Mouse (Mus musculus): ENCODE results near the gene Col28a1. TPM values are rescaled to one million over a fixed set of nuclear protein-coding genes. Genes with fewer than 3 reads are reported as not detected.

Col28a1 gene
- polyA plus RNA-seq, 1 experiment, result not detected

DNA sequence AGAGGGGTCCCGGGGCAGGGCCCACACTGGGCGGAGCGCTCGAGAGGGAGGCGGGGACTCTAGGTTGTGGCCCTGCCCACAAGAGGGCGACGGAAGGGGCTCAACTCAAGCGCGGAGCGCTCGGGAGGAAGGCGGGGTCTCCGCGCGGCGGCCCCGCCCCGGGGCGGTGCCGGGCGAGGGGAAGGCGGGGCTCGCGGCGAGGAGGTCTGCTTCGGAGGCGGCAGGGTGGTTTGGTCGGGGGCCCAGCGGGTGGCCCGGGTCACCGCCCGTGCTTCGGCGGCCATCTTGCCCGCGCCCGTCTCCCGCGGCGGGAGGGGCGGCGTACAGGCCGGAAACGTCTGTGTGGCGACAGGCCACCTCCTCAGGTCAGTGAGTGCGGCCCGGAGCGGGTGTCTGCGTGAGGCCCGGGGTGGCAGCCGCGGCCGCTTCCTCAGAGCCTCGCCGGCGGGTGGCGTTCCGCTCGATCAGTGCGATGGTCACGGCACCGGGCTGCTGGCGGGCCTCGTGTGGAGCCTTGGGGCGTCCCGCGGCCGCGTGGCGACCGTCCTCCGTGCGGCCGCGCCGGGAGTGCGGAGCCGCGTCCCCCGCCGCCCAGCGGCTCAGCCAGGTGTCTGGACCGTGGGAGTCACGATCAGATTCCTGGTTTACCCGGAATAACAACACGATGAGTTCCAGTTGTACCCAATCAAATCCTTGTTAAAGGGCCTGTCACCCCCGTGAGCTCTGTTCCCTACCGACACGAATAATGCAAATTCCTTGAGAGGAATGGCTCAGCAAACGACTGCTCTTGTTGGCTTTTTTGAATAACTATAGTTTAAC lies 16.8 kb upstream of the Col28a1 start, which contains the start of gene Mios:
TSS of gene Mios (plus strand) at position 176 of the 819 bp plus-strand sequence.
- no peaks in the 10 kb centered on the region for H3K36me3 ChIP-seq (ENCODE audit: control insufficient read depth, insufficient read depth)
- peak within 1 kb of the TSS; percentile 90 for H3K4me2 ChIP-seq (ENCODE audit: low read depth)
- peaks cover 21% of the 10 kb centered on the region for H3K79me2 ChIP-seq (ENCODE audit: control insufficient read depth, insufficient read depth)
- TF ChIP-seq TCF12 (IDR thresholded peaks at IDR 0.05; ENCODE audit: insufficient read depth, poor library complexity, severe bottlenecking), result no peak
- no peak for TF ChIP-seq E2F4 (IDR thresholded peaks at IDR 0.05; ENCODE audit: insufficient read depth)
- TF ChIP-seq POLR2A (IDR thresholded peaks at IDR 0.05; ENCODE audit: insufficient read length, low read depth), result peak; percentile 77
- TF ChIP-seq REST (IDR thresholded peaks at IDR 0.05; ENCODE audit: insufficient read depth, insufficient read length), result no peak
- TF ChIP-seq MYOG (IDR thresholded peaks at IDR 0.05; ENCODE audit: control insufficient read depth in 1 of 3, insufficient read depth in 1 of 3, insufficient read length in 2 of 3, low read depth in 2 of 3), result peak in 1 of 3 experiments; percentile 7
- TF ChIP-seq TCF3 (IDR thresholded peaks at IDR 0.05; ENCODE audit: insufficient read length, low read depth), result peak; percentile 2
- TF ChIP-seq POLR2AphosphoS2 (IDR thresholded peaks at IDR 0.05; ENCODE audit: insufficient read length, low read depth), result peak; percentile 71
- peak within 1 kb of the TSS; percentile 35 for H3K4me3 ChIP-seq
- peak within 1 kb of the TSS; percentile 80 for H3ac ChIP-seq (ENCODE audit: control insufficient read depth, insufficient read length)
- H3K27me3 ChIP-seq (ENCODE audit: control insufficient read depth, insufficient read depth, insufficient read length), result no peaks in the 10 kb centered on the region

DNA sequence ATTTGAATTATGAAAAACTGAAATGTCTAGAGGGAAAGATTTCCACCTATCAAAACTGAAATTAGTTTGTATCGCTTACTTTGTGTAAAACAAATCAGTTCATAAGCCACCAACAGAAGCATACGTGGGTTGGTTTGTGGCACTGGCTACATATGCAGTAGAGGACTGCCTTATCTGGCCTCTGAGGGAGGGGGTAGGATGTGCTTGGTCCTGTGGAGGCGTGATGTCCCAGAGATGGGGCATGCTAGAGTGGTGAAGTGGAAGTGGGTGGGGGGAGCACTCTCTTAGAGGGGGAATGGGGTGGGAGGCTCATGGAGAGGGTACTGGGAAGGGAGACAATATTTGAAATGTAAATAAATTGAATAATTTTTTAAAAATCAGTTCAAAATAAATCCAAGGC lies 2.5 kb downstream of the Col28a1 start:
- Histone ChIP-seq H3K79me2 (ENCODE audit: control insufficient read depth, insufficient read depth) (no peaks in the 10 kb centered on the region), H3K4me3 (no peak overlapping the region)
- TF ChIP-seq SRF (IDR thresholded peaks at IDR 0.05; ENCODE audit: control insufficient read depth, insufficient read length, low read depth) (no peak), REST (IDR thresholded peaks at IDR 0.05; ENCODE audit: insufficient read depth, insufficient read length) (no peak)

DNA sequence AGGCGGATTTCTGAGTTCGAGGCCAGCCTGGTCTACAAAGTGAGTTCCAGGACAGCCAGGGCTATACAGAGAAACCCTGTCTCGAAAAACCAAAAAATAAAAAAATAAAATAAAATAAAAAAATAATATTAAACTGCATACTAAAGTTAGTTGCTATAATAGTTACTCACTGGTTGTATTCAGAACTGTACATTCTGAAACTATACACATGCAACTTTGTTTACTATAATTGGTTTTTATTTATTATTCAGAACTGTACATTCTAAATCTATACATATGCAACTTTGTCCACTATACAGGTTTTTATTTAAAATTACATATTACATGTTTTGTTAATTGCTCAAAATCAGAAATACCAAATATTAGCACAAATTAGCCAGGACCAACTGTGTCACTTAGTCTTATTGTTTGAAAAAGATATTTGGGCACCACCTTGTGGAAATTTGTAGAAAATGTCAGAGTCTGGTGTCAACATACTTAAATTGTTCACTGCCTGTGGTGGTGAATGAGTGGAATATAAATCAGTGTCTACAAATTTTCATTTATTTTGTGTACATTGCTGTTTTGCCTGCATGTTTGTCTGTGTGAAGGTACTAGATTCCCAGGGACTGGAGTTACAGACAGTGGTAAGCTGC lies 3.7 kb downstream of the Col28a1 start:
- TF ChIP-seq TCF3 (IDR thresholded peaks at IDR 0.05; ENCODE audit: insufficient read length, low read depth) (no peak), POLR2A (IDR thresholded peaks at IDR 0.05; ENCODE audit: insufficient read length, low read depth) (no peak), E2F4 (IDR thresholded peaks at IDR 0.05; ENCODE audit: insufficient read depth) (no peak), SRF (IDR thresholded peaks at IDR 0.05; ENCODE audit: control insufficient read depth, insufficient read length, low read depth) (no peak), MYOG (IDR thresholded peaks at IDR 0.05; ENCODE audit: control insufficient read depth in 1 of 3, insufficient read depth in 1 of 3, insufficient read length in 2 of 3, low read depth in 2 of 3) (no peak), MYOD1 (IDR thresholded peaks at IDR 0.05; ENCODE audit: control insufficient read depth in 1 of 3, insufficient read length in 2 of 3, low read depth in 2 of 3) (no peak), MAX (IDR thresholded peaks at IDR 0.05; ENCODE audit: low read depth) (no peak), REST (IDR thresholded peaks at IDR 0.05; ENCODE audit: insufficient read depth, insufficient read length) (no peak), USF1 (IDR thresholded peaks at IDR 0.05; ENCODE audit: low read depth) (no peak), POLR2AphosphoS2 (IDR thresholded peaks at IDR 0.05; ENCODE audit: insufficient read length, low read depth) (no peak), TCF12 (IDR thresholded peaks at IDR 0.05; ENCODE audit: insufficient read depth, poor library complexity, severe bottlenecking) (no peak), CEBPB (IDR thresholded peaks at IDR 0.05; ENCODE audit: insufficient read depth, poor library complexity, severe bottlenecking) (no peak)
- H3ac ChIP-seq (ENCODE audit: control insufficient read depth, insufficient read length), result no peak overlapping the region
- H3K79me2 ChIP-seq (ENCODE audit: control insufficient read depth, insufficient read depth), result no peaks in the 10 kb centered on the region
- H3K4me3 ChIP-seq, result no peak overlapping the region
- no peaks in the 10 kb centered on the region for H3K36me3 ChIP-seq (ENCODE audit: control insufficient read depth, insufficient read depth)
- H3K27me3 ChIP-seq (ENCODE audit: control insufficient read depth, insufficient read depth, insufficient read length), result no peaks in the 10 kb centered on the region
- H3K4me2 ChIP-seq (ENCODE audit: low read depth), result no peak overlapping the region

More for the DNA sequence above, 2.5 kb downstream of the Col28a1 start:
- H3K36me3 ChIP-seq (ENCODE audit: control insufficient read depth, insufficient read depth), result no peaks in the 10 kb centered on the region
- no peak overlapping the region for H3K4me2 ChIP-seq (ENCODE audit: low read depth)
- no peaks in the 10 kb centered on the region for H3K27me3 ChIP-seq (ENCODE audit: control insufficient read depth, insufficient read depth, insufficient read length)
- H3ac ChIP-seq (ENCODE audit: control insufficient read depth, insufficient read length), result no peak overlapping the region

DNA sequence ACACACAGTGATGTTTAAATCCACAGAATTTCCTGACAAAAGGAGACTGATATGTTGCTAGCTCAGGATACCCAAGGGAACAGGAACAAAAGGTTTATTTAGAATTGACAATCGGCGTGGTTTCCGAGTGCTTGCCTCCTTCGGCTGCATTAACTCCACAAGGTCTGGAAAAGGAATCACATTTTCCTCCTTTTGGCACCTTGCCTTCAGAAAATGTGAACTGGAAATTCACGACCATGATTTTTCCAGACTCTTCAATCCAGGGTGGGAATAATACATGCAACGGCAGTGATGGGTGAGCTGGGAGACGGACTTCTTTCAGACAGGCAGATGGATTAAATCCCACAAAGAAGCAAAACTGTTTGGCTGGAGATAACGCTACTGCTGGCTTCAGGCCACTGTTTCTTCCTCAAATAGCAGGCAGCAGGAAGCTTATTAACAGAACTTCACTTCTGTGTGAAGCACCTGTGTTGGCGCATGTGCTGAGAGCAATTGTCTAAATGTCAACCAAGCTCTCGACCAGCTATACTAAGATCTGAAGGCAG lies 13.9 kb downstream of the Col28a1 start:
- H3K4me3 ChIP-seq, result no peak overlapping the region
- no peak overlapping the region for H3ac ChIP-seq (ENCODE audit: control insufficient read depth, insufficient read length)
- H3K27me3 ChIP-seq (ENCODE audit: control insufficient read depth, insufficient read depth, insufficient read length), result no peaks in the 10 kb centered on the region
- no peaks in the 10 kb centered on the region for H3K79me2 ChIP-seq (ENCODE audit: control insufficient read depth, insufficient read depth)
- H3K36me3 ChIP-seq (ENCODE audit: control insufficient read depth, insufficient read depth), result no peaks in the 10 kb centered on the region
- TF ChIP-seq POLR2A (IDR thresholded peaks at IDR 0.05; ENCODE audit: insufficient read length, low read depth) (no peak), SRF (IDR thresholded peaks at IDR 0.05; ENCODE audit: control insufficient read depth, insufficient read length, low read depth) (no peak)
- no peak overlapping the region for H3K4me2 ChIP-seq (ENCODE audit: low read depth)

DNA sequence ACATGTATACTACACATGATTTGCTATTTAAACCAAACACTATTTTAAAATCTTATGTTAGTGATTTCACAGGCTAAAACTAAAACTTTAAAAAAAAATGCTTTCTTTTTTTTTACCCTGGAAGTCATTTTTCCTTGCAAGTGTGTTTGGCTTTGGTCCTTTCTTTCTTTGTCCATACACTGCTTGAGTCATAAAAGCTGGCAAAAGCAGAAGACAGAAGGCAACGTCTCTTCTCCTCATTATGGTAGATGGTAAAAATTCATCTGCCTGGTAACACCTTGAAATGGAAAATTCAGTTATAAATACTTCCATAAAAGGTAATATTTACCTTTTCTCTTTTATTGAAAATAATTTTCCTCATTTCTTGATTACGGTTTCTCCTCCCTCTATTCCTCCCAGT lies 16.3 kb downstream of the Col28a1 start:
- no peak overlapping the region for H3K4me2 ChIP-seq (ENCODE audit: low read depth)
- H3K27me3 ChIP-seq (ENCODE audit: control insufficient read depth, insufficient read depth, insufficient read length), result no peaks in the 10 kb centered on the region
- H3K36me3 ChIP-seq (ENCODE audit: control insufficient read depth, insufficient read depth), result no peaks in the 10 kb centered on the region
- H3ac ChIP-seq (ENCODE audit: control insufficient read depth, insufficient read length), result no peak overlapping the region
- H3K79me2 ChIP-seq (ENCODE audit: control insufficient read depth, insufficient read depth), result no peaks in the 10 kb centered on the region
- no peak for TF ChIP-seq POLR2A (IDR thresholded peaks at IDR 0.05; ENCODE audit: insufficient read length, low read depth)
- TF ChIP-seq MAX (IDR thresholded peaks at IDR 0.05; ENCODE audit: low read depth), result no peak
- no peak for TF ChIP-seq E2F4 (IDR thresholded peaks at IDR 0.05; ENCODE audit: insufficient read depth)
- TF ChIP-seq CEBPB (IDR thresholded peaks at IDR 0.05; ENCODE audit: insufficient read depth, poor library complexity, severe bottlenecking), result no peak
- no peak for TF ChIP-seq MYOG (IDR thresholded peaks at IDR 0.05; ENCODE audit: control insufficient read depth in 1 of 3, insufficient read depth in 1 of 3, insufficient read length in 2 of 3, low read depth in 2 of 3)
- no peak for TF ChIP-seq MYOD1 (IDR thresholded peaks at IDR 0.05; ENCODE audit: control insufficient read depth in 1 of 3, insufficient read length in 2 of 3, low read depth in 2 of 3)
- no peak for TF ChIP-seq TCF3 (IDR thresholded peaks at IDR 0.05; ENCODE audit: insufficient read length, low read depth)
- H3K4me3 ChIP-seq, result no peak overlapping the region

All from myocyte (in vitro differentiated cells).